Mouse (Mus musculus) neural tube, embryonic 11.5 days (tissue): ENCODE measurements at regions not wholly inside any gene's neighbourhood (a gene's known extent, or its start where the extent isn't known, plus 50 kb on each side); places are given as distances from the start of the nearest gene placed in this dataset.

ENCODE experiments used
- ATAC-seq: fragments of 200-750 bp; cut with Nextera tagmentation; 2 replicates; pipeline ENCODE4 v1.8.0; 2017; ENCODE audit warnings: moderate number of reproducible peaks, mild to moderate bottlenecking, moderate TSS enrichment, moderate library complexity; ENCODE audit not compliant: insufficient read depth, low FRiP score, low TSS enrichment
- DNase-seq: peaks from one replicate; pipeline ENCODE4 v3.0.0-alpha.2; 2015; ENCODE audit warnings: low spot score
- H3K27ac ChIP-seq: fragments of 300-500 bp; sonication (generic); 2 replicates; pipeline ENCODE4 v1.5.1; 2014; ENCODE audit warnings: low read depth, mild to moderate bottlenecking, low read length
- H3K27me3 ChIP-seq: fragments of 300-500 bp; sonication (generic); 2 replicates; pipeline ENCODE4 v1.6.1; 2014; ENCODE audit warnings: mild to moderate bottlenecking, low read length, mixed read lengths; ENCODE audit not compliant: control insufficient read depth, insufficient read depth
- H3K36me3 ChIP-seq: fragments of 300-500 bp; sonication (generic); 2 replicates; pipeline ENCODE4 v1.6.1; 2014; ENCODE audit warnings: mild to moderate bottlenecking, low read length, moderate library complexity, mixed read lengths; ENCODE audit not compliant: control insufficient read depth, insufficient read depth
- H3K4me1 ChIP-seq: fragments of 300-500 bp; sonication (generic); 2 replicates; pipeline ENCODE4 v1.6.1; 2014; ENCODE audit warnings: low read length, mixed read lengths; ENCODE audit not compliant: control insufficient read depth, insufficient read depth
- H3K4me2 ChIP-seq: fragments of 300-500 bp; sonication (generic); 2 replicates; pipeline ENCODE4 v1.6.1; 2014; ENCODE audit warnings: low read depth, mild to moderate bottlenecking, moderate library complexity
- H3K4me3 ChIP-seq: fragments of 300-500 bp; sonication (generic); 2 replicates; pipeline ENCODE4 v1.5.1; 2014; ENCODE audit warnings: low read depth, low read length
- H3K9ac ChIP-seq: fragments of 300-500 bp; sonication (generic); 2 replicates; pipeline ENCODE4 v1.6.1; 2014; ENCODE audit warnings: mild to moderate bottlenecking, low read length
- H3K9me3 ChIP-seq: fragments of 300-500 bp; sonication (generic); 2 replicates; pipeline ENCODE4 v1.6.1; 2016; ENCODE audit warnings: low read length; ENCODE audit not compliant: control insufficient read depth
- WGBS: fragments of 180-500 bp; shearing (Covaris S2); extraction: QIAGEN DNeasy Blood & Tissue Kit; methylation state at CpG from one replicate; pipeline ENCODE4 v1.1.7; 2014; 5-methylcytosine and 5-hydroxymethylcytosine counted together

DNA sequence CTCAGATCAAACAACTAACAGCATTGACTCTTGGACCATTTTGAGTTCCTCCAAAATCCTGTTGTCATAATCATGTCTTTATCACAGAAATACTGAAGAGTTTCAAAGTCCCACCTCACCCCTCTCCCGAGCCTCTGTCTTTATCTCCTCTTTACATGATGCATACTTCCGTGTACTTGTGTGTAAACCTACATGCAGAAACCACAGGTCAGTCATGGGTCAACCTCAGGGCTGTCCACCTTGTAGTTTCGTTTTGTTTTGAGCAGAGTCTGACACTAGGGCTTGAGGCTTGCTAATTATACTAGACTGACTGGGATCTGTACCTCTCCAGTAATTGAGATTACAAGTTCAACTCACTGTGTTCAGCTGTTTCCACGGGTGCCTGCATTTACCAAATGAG lies 348.4 kb upstream of the Acvr2a start:
- Histone ChIP-seq H3K27me3 (no peaks in the 10 kb centered on the region), H3K27ac (no peak overlapping the region), H3K4me2 (no peak overlapping the region), H3K9ac (no peak overlapping the region), H3K36me3 (no peaks in the 10 kb centered on the region), H3K9me3 (no peaks in the 10 kb centered on the region), H3K4me3 (no peak overlapping the region), H3K4me1 (no peaks in the 10 kb centered on the region)
- 82% methylated on average over 4 of the region's 4 CpGs for WGBS
- ATAC-seq (no peak), DNase-seq (no peak)

DNA sequence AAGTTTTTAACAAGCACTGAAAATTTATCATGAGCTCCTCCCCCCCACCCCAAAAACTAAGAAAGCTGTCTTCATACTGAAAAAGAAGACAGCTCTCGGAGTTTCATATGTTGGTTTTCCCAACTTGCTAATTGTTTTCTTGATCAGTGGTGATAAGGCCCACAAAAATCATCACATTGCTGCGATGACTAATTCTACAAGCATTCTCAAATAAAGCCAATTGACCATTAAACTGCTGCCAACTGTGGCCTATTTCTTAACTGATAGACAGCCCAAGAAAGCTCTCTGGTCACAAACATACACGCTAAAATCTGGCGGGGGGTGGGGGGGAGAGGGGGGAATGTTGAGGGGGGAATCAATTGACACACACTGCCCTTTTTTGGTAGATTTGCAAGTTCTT lies 345.0 kb upstream of the Acvr2a start:
- Histone ChIP-seq H3K36me3 (no peaks in the 10 kb centered on the region), H3K4me2 (no peak overlapping the region), H3K27me3 (no peaks in the 10 kb centered on the region), H3K9ac (no peak overlapping the region), H3K9me3 (no peaks in the 10 kb centered on the region), H3K4me3 (no peak overlapping the region), H3K4me1 (no peaks in the 10 kb centered on the region), H3K27ac (no peak overlapping the region)
- DNase-seq = no peak
- WGBS = 86% methylated on average over 4 of the region's 4 CpGs
- ATAC-seq = no peak

DNA sequence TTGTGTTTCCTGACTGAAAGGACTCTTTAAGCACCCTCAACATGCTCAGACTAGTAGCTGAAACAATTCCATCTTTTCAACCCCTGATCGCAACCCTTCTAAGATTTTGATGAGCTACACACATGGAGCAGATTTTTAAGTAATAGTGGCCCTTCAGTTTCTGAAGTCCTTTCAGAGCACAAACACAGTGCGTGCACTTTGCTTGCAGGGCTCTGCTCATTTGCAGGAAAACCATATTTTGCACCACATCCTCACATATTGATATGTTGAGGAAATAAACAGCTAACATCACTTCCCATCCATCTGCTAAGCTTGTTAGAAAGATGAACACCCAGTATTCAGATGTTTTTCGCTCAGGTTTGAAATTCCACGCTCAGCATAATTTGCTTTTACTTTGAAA lies 344.6 kb upstream of the Acvr2a start:
- H3K4me3 ChIP-seq = no peak overlapping the region
- H3K4me1 ChIP-seq = no peaks in the 10 kb centered on the region
- no peaks in the 10 kb centered on the region for H3K9me3 ChIP-seq
- 93% methylated on average over 4 of the region's 4 CpGs for WGBS
- ATAC-seq = no peak
- H3K27me3 ChIP-seq = no peaks in the 10 kb centered on the region
- H3K9ac ChIP-seq = no peak overlapping the region
- H3K4me2 ChIP-seq = no peak overlapping the region
- DNase-seq = no peak
- no peaks in the 10 kb centered on the region for H3K36me3 ChIP-seq
- H3K27ac ChIP-seq = no peak overlapping the region

DNA sequence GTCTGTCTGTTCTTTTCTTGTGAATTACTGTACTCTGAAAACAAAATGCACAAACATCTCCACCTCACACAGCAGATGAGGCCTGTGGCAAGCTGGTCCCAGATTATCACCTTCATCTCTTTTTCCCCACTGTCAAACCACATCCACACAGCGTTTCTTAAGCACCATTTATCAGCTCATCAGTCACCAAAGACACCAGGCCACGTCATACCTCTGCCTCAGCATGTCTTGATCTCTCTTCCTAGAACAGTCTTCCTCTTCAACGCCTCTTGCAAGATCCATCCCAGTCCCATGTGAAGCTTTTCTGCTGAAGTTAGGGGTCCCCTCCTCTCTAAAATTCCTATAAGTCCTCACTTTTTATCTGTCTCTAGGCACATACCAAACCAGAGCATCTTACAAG lies 340.8 kb upstream of the Acvr2a start:
- H3K4me1 ChIP-seq = no peaks in the 10 kb centered on the region
- no peak overlapping the region for H3K4me3 ChIP-seq
- H3K9me3 ChIP-seq = no peaks in the 10 kb centered on the region
- DNase-seq (no peak), ATAC-seq (no peak)
- no peak overlapping the region for H3K4me2 ChIP-seq
- 77% methylated on average over 3 of the region's 3 CpGs for WGBS
- H3K27ac ChIP-seq = no peak overlapping the region
- H3K36me3 ChIP-seq = no peaks in the 10 kb centered on the region
- H3K9ac ChIP-seq = no peak overlapping the region
- H3K27me3 ChIP-seq = no peaks in the 10 kb centered on the region

DNA sequence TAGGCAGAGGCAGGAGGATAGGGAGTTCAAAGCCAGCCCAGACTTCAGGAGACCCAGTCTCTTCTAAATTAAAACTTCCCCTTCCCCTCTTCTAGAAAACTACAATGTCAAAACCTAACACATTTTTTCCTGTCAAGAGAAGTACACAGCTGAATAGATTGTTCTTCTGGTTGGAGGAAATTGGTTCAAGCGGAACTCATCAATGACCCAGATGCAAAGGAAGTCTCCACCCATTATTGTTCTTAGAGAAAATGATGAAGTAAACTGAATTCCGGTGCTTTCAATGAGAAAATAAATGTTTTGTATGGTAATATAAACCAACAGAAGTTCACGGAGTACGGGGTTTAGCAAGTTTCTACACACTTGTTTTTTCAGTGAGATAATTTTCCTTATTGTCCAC lies 339.3 kb upstream of the Acvr2a start:
- Histone ChIP-seq H3K9ac (no peak overlapping the region), H3K4me3 (no peak overlapping the region), H3K4me2 (no peak overlapping the region), H3K9me3 (no peaks in the 10 kb centered on the region), H3K4me1 (peaks cover 2% of the 10 kb centered on the region; the same call in 1 of the 2 replicates), H3K27me3 (no peaks in the 10 kb centered on the region), H3K27ac (no peak overlapping the region), H3K36me3 (no peaks in the 10 kb centered on the region)
- 90% methylated on average over 4 of the region's 4 CpGs for WGBS
- no peak for ATAC-seq
- DNase-seq = no peak

DNA sequence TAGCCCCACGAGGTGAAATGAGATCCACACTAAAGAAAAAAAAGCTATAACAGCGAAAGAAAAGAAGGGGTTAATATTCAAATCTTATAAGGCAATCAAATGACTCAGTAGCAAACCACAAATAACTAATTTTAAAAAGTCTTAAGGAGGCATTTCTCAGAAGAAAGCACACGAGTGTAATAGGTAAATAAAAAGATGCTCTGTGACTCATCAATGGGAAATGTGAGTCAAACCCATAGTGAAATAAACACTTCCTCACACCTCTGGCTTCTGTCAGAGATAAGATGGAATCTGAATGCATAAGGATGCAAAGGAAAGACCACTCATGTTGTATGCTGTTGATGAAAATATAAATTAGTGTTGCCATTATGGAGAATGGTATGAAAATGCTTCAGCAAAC lies 337.1 kb upstream of the Acvr2a start:
- ATAC-seq = no peak

DNA sequence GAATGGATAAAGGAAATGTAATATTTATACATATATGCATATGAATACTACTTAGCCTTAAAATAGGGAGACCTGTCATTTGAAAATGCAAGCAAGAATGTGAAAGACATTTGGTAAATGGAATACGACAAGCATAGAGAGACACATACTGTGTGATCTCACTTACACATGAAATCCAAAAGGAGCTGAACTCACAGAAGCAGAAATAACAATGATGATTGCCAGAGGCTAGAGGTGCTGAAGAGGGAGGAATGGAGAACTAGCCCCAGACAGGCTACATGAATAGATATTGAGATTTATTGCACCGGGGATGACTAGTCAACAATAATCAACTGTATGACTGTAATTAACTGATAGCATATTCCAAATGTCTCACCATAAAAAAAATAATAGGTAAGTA lies 336.6 kb upstream of the Acvr2a start:
- peaks cover 12% of the 10 kb centered on the region; the same call in 1 of the 2 replicates for H3K4me1 ChIP-seq
- H3K4me3 ChIP-seq = no peak overlapping the region
- H3K9ac ChIP-seq = no peak overlapping the region
- H3K36me3 ChIP-seq = no peaks in the 10 kb centered on the region
- H3K4me2 ChIP-seq = no peak overlapping the region
- DNase-seq = no peak
- 84% methylated on average over 2 of the region's 2 CpGs for WGBS
- H3K27ac ChIP-seq = no peak overlapping the region
- no peaks in the 10 kb centered on the region for H3K27me3 ChIP-seq
- H3K9me3 ChIP-seq = no peaks in the 10 kb centered on the region
- ATAC-seq = no peak

More for the DNA sequence above, 337.1 kb upstream of the Acvr2a start:
- H3K4me3 ChIP-seq = no peak overlapping the region
- H3K27me3 ChIP-seq = no peaks in the 10 kb centered on the region
- H3K9me3 ChIP-seq = no peaks in the 10 kb centered on the region
- H3K4me1 ChIP-seq = peaks cover 12% of the 10 kb centered on the region; the same call in 1 of the 2 replicates
- 60% methylated on average over 3 of the region's 3 CpGs for WGBS
- no peaks in the 10 kb centered on the region for H3K36me3 ChIP-seq
- H3K4me2 ChIP-seq = no peak overlapping the region
- DNase-seq = no peak
- H3K27ac ChIP-seq = no peak overlapping the region
- H3K9ac ChIP-seq = no peak overlapping the region

DNA sequence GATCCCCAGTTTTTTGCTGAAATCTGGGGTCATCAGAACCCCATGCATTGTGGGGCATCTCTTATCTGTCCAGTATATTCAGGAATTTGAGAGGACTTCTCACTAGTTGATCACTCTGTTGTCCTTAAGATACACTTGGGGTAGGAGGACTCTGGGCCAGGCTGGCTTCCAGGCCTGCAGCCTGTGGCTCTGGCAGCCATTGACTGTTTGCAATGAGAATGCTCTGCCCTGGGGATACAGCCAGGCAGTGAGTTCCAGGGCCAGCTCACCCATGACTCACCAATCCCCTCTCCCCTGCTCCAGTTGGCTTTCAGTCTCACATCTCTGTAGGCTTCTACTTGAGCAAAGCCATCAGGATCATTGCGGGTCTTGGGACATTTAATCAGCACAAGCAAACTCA lies 334.3 kb upstream of the Acvr2a start:
- no peak overlapping the region for H3K4me2 ChIP-seq
- no peaks in the 10 kb centered on the region for H3K36me3 ChIP-seq
- peaks cover 12% of the 10 kb centered on the region; the same call in 1 of the 2 replicates for H3K4me1 ChIP-seq
- WGBS = 90% methylated on average over 1 of the region's 1 CpGs
- H3K9ac ChIP-seq = no peak overlapping the region
- DNase-seq (no peak), ATAC-seq (no peak)
- no peaks in the 10 kb centered on the region for H3K27me3 ChIP-seq
- H3K4me3 ChIP-seq = no peak overlapping the region
- H3K27ac ChIP-seq = no peak overlapping the region
- no peaks in the 10 kb centered on the region for H3K9me3 ChIP-seq

DNA sequence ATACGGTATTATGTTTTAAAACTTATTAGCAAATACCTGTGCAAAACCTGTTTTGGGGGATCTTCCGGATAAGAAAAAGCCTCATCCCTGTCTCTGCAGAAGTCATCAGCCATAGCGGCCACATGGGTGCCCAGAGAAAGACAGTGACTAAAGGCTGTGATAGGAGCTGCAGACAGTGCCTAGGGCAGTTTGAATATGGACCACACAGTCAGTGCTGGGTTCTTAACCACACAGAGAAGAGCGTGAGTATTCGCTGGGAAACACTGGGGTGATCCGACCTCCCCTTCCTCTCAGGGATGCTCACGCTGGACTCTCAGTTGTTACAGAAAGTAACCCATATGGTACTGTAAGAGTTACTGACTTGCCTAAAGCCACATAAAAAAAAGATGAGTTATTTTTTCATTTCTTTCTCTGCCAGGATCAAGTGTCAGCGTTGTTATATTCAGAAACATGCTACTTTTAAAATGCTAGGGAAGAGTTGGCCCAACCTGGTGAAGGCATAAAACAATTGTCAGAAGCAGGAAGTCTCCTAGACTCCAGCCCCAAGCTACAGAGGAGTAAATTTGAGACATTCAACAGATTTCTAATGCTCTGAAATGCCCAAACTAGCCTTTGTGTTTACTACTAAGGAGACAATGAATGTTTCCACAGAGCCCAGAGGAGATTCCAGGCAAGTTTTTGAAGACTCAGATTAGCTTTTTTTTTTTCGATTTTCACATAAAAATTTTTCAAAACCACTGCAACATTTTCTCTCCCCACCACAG lies 333.3 kb upstream of the Acvr2a start:
- peaks cover 12% of the 10 kb centered on the region; the same call in 1 of the 2 replicates for H3K4me1 ChIP-seq
- peak overlapping the region; percentile 83 for H3K27ac ChIP-seq
- 51% methylated on average over 9 of the region's 9 CpGs for WGBS

More for the DNA sequence above, 333.3 kb upstream of the Acvr2a start:
- Histone ChIP-seq H3K9ac (no peak overlapping the region), H3K4me2 (no peak overlapping the region), H3K36me3 (no peaks in the 10 kb centered on the region), H3K4me3 (no peak overlapping the region), H3K9me3 (no peaks in the 10 kb centered on the region), H3K27me3 (no peaks in the 10 kb centered on the region)
- ATAC-seq (peak; percentile 33; the same call in 1 of the 2 replicates), DNase-seq (peak; percentile 20)
